Mouse (Mus musculus) left cerebral cortex, adult 9 months (tissue): ENCODE data around the gene Atxn1.

Source experiments
- DNase-seq, 2 experiments: peaks; one replicate each; pipeline ENCODE4 v3.0.0; 2022; ENCODE audit warnings: low spot score in 2 of 2

Gene Atxn1

GRCm38 (mm10) chr13:45630518-45631290 is 334.1 kb downstream of the Atxn1 start:
- no peak for DNase-seq

DNA sequence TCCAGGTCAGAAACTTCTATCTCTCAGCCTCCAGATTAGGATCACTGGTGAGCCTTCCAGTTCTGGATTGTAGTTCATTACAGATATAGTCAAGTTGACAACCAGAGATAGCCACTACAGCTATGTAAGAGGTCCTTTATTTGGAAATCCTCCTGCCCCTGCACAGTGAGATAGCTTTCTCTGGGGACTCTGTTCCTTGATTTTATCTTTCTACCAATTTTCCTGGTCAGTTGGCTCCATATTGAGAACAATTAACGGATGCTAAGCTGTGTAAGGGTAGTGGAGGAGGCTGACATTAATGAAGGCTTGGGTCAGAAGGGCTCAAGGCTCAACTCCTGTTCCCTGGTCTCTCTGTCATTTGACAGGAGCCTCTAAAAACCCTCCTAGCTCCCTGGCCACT is 335.1 kb downstream of the Atxn1 start:
- DNase-seq, result no peak

DNA sequence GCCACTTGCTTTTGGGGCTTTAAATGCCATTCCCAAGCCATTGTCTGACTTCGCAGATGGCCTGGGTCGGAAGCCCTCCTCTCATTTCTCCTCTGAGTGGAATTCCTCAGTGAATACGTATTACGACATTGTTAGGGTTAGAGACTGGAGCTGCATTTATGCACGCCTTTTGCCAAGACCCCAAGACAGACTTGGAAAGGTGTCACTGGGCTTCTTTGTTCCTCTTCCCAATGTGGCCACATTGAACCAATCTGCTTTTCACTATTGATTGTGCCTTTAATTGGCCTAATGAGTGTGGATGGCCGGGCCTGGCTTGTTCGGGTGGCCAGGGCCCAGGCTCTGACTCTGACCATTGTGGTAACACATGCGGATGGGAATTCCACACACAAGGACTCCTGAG is 336.5 kb downstream of the Atxn1 start:
- no peak for DNase-seq

- no peak for DNase-seq
Observed at GRCm38 (mm10) chr13:45627206-45627751, 337.5 kb downstream of the Atxn1 start.

GRCm38 (mm10) chr13:45625740-45626139 is 339.1 kb downstream of the Atxn1 start:
- DNase-seq, result no peak

- no peak for DNase-seq
Observed at GRCm38 (mm10) chr13:45623846-45624245, 341.0 kb downstream of the Atxn1 start.

DNA sequence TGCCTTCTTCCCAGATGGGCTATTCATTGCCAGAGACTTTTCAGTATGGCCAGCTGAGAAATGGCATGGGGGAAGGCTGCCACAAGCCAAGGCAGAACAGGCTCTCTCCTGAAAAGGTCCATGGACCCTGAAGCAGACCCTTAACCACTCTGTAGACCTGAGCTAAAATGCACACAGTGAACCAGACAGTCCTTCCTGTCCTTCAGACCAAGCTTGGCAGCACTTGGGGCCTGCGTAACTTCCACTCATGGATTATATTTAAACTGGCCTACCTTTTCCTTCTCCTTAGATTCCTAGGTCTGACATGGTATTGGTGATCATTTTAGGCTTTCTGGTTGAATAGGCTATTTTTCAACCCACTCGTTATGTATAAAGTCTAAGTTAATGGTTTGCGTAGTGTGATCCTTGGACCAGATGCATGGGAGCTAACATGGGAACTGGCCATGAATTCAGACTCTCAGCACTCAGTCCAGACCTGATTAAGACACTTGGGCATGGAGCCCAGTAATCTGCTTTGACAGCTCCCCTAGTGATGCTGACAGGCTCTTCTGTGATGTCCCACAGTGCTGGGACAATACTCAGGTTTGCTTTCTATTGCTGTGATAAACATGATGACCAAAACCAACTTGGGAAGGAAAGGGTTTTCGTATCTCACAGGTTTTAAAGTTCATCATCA is 341.8 kb downstream of the Atxn1 start:
- no peak for DNase-seq

- DNase-seq, result no peak
Observed at GRCm38 (mm10) chr13:45620687-45621086, 344.1 kb downstream of the Atxn1 start.

DNA sequence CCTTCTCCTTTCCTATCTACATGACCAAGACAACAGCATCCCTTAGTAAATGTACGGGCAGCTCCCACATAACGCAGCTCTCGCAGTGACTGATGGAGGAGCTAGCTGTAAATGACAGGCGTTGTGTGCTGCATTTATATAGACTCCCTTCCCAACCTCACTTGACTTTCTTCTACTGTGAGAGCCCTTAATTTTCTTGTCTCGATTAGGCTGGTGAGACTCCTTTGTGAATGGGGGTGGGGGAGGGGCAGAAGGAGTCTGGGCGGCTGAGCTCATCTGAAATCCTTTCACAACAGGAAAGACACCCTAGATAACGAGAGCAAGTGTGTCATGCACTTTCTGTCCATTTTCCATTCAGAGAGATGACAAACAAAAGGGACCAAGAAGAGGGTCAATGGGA is 344.5 kb downstream of the Atxn1 start:
- DNase-seq, result no peak

GRCm38 (mm10) chr13:45617988-45618387 is 346.8 kb downstream of the Atxn1 start:
- no peak for DNase-seq

DNA sequence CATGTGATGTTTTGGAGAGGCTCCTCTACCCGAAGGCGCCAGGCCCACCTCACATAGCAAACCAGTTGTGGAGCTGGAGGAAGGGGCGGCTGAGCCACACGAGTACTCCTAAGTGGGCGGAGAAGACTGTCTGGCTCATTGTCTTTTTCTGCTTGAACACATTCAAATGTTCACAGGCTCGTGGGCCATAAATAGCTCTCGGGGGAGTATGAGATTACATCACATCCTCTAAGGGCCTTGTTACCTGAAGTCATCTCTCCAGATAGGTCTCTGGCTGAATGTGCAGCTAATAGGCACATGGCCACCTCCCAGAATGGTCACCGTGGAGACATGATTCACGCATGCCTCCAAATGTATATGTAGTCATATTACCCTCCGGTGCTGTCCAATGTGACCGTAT is 350.0 kb downstream of the Atxn1 start:
- peak; percentile 75 to 79 for DNase-seq

DNA sequence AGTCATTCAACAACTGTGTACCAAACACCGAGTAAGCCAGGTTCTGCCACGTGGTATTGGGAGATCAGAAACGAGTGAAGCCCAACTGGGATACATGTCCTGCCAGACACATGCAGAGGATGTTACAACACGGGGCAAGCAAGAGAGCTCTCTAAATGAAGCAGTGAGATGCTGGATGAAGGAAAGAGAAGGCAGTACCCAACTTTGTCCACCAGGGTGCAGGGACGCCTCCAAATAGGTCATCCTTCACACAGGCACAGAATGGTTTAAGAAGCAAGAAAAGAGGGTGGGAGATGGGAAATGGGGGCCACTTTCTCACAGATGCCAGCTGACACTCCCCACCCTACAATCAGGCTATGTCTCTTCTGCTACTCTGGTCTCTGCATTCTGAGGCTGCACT is 351.5 kb downstream of the Atxn1 start:
- DNase-seq, result peak in 1 of 2 experiments; percentile 64

DNA sequence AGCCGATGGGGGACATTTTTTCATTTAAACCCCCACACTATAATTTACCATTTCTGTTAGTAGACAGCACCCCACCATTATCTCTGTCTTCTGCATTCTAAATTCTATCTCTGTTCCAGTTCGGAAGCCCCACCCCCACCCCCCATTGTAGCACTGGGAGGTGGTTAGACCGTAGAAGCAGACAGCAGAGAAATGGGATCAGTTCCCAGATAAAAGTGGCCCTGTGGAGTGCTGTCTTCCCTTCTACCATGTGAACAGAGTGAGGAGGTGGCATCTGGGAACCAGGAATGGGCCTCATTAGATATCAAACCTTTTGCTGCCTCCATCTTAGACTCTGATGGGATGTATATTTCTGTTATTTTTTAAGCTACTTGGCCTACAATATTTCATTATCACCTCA is 353.3 kb downstream of the Atxn1 start:
- DNase-seq, result no peak

DNA sequence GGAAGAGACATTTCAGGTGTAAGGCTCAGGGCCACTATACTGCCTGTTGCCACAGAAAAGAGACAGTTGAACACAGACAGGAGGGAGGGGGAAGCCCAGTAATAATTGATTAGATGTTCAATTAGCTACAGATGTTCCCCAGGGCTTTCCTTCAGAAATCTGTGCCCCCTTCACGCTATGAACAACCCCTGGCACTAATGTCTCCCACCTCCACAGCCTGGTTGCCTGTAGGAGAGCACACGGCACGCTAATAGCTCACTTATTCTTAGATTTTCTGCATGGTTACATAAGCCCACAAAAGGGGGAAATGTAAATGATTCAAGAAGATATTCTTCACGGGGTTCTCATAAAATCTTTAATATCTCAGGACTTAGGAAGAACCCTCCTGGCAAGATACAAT is 355.3 kb downstream of the Atxn1 start:
- no peak for DNase-seq

DNA sequence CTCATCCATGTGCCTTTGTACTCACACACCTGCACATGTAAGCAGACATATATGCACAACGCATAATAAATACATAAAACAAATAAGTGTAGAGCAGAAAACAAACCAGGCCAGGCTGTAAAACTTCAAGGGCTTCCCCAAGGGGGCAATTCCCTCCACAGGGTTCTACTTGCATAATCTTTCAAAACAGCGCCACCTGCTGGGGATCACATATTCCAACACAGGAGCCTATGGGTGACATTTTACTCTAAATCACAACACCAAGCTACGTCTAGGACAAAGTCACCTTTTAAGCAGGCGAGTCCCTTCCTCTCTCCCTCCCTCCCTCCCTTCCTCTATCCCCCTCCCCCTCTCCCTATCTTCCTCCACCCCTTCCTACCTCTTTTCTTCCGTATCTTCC is 356.2 kb downstream of the Atxn1 start:
- DNase-seq, result no peak

GRCm38 (mm10) chr13:45607946-45608345 is 356.9 kb downstream of the Atxn1 start:
- no peak for DNase-seq

DNA sequence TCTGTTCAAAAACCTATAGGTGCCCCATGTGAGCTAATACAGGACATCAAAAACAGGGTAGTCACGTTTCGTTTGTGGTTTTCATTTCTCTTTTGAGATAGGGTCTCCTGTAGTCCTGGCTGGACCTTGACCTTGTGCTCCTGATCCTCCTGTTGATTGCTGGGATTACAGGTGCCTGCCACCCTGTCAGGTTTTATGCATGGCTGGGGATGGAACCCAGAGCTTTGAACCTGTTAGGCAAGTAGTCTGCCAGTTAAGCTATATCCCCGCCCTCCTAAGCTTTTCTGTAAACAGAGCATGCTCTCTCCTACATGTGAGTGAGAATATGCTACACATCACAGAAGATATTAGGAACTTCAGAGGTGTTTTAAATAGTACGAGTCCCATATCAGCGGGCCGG is 361.2 kb downstream of the Atxn1 start:
- no peak for DNase-seq

GRCm38 (mm10) chr13:45600443-45600842 is 364.4 kb downstream of the Atxn1 start:
- DNase-seq, result no peak

DNA sequence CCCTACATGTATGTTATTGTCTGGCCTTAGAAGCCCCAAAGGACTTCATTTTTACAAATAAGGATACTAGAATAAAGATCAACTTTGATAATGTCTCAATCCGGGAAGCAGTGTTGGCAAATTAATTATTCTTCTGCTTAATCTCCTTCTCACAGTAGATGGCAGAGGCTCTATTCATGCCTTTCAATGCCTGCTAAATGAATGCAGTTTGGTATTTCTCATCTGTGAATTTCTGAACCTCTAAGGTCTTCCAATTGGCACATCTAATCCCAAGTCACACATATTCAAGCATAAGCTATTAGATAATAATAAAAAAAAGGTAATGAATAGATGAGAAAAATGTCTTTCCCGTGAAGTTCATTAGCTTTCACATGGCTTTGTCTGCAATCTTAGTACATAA is 365.0 kb downstream of the Atxn1 start:
- no peak for DNase-seq

- no peak for DNase-seq
Observed at GRCm38 (mm10) chr13:45595416-45595815, 369.4 kb downstream of the Atxn1 start.

DNA sequence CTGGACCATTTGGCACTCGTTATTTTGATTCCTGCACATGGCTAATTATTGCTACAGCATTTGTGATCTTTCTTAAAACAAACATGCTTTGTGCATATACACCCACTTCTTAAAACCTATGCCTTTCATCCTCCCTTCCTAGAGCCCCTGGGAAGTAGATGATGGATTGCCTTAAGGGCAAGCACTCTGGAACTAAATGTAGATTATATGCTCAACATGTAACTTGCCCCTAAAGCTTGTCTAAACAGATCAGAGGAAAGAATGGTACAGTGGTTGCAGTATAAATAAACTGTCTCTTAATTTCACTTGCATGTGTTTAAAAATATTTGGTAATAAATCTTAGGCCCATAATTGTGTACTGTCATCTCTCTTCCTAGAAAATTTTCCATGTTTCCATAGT is 370.9 kb downstream of the Atxn1 start:
- no peak for DNase-seq

GRCm38 (mm10) chr13:45590898-45591297 is 373.9 kb downstream of the Atxn1 start:
- DNase-seq, result no peak

DNA sequence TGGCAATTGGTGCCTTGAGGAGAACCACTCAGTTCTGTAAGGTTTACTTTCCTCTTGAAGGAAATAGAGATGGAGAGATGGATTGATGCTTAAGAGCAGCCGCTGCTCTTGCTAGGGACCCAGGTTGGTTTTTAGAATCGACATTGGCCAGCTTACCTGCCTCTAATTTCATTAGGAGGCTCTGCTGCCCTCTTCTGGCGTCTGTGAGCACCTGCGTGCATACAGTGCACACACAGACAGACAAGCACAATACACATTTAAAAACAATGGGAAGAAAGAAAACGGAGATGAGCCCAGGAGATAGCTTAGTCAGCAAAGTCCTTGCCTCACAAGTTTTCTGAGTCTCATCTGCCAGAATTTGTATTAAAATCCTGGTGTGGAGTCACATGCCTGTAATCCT is 381.7 kb downstream of the Atxn1 start:
- DNase-seq, result no peak
